Mouse (Mus musculus) brain, embryonic 14.5 days (tissue): ENCODE results near the gene Oaz2.

Source experiments
- CTCF ChIP-seq: fragments of 200-500 bp; IDR thresholded peaks from 2 replicates; pipeline ENCODE4 v1.5.1; 2012; ENCODE audit warnings: inconsistent platforms, mild to moderate bottlenecking, moderate library complexity, borderline replicate concordance; ENCODE audit not compliant: insufficient read depth, insufficient read length; ENCODE audit errors: extremely low read depth
- POLR2A ChIP-seq: fragments of 200-500 bp; IDR thresholded peaks from 2 replicates; pipeline ENCODE4 v1.6.1; 2012; ENCODE audit warnings: mild to moderate bottlenecking, inconsistent platforms, borderline replicate concordance; ENCODE audit not compliant: poor library complexity, insufficient read depth, insufficient read length, severe bottlenecking; ENCODE audit errors: extremely low read depth

DNA sequence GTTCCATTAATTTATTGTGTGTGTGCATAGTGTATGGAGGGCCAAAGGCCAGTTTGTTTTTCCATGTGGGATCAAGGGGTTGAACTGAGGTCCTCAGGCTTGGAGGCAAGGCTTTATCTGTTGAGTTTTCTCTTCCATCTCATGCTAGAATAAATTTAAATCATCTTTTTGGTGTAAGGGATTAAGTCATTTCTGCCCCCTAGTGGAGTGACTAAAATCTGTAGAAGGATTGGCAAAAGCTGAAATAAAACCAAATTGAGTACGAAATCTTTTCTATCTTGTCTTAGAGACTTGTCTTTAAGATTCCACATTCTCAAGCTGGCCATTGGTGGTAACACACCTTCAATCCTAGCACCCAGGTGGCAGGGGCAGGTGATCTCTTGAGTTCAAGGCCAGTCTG, 15.2 kb downstream of the Oaz2 start:
- TF ChIP-seq POLR2A (no peak), CTCF (peak; percentile 16; the same call in 1 of the 2 replicates)
